Mouse (Mus musculus): ENCODE results near the gene Gm49405.

- no peak for TF ChIP-seq POLR2A (IDR thresholded peaks at IDR 0.05; ENCODE audit: control insufficient read depth in 1 of 2, insufficient read depth in 1 of 2, low read depth in 1 of 2, low read length in 2 of 2, poor library complexity in 1 of 2)
- TF ChIP-seq POLR2AphosphoS2 (IDR thresholded peaks at IDR 0.05; ENCODE audit: low read length) = no peak
- no peak for TF ChIP-seq ELF1 (IDR thresholded peaks at IDR 0.05; ENCODE audit: low read depth, low read length)
- no peak for TF ChIP-seq JUND (IDR thresholded peaks at IDR 0.05; ENCODE audit: low read depth, low read length)
- TF ChIP-seq EP300 (IDR thresholded peaks at IDR 0.05; ENCODE audit: low read depth in 1 of 2, low read length in 2 of 2) = no peak
Measured at GRCm38 (mm10) chr19:4042124-4042523, 41.7 kb downstream of the Gm49405 start.

Data from MEL (cell line).